Mouse (Mus musculus): ENCODE measurements around the gene Fermt1.

DNA sequence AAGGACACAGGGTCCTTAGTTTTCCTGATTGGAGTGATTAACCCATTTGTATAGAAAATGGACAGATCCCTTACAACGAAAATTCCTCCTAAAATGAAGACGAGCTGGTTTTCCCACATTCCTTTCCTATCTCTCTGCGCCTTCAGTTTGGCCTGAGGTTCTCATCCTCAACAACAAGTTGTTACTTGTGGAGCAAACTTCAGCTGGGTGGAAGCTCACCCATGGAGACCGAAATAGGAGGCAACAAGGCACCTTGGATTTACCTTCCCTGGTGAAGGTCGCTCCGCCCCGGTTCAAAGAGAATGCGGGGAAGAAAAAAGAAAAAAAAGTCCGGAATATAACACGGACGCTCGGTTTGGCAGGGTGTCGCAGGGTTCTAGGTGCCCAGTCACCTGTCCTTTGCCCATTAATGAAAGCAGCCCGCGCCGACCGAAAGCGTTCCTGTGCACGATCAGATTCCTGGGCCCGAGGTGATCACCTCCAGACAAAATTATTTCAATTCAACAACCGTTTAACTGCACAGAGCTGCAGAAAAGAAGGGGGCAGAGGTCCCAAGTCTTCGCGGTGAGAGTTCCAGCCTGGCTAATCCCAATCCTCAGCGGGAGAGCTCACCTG is 888 bp downstream of the Fermt1 start:
- TF ChIP-seq POLR2A (IDR thresholded peaks at IDR 0.05; ENCODE audit: borderline replicate concordance, extremely low read depth, insufficient read depth, insufficient read length, poor library complexity, severe bottlenecking) (no peak), CTCF (IDR thresholded peaks at IDR 0.05; ENCODE audit: borderline replicate concordance, extremely low read depth, insufficient read depth, insufficient read length) (no peak)

Measured in brain, embryonic 14.5 days (tissue).